Mouse (Mus musculus): Measurements from ENCODE around the gene Fras1.

DNA sequence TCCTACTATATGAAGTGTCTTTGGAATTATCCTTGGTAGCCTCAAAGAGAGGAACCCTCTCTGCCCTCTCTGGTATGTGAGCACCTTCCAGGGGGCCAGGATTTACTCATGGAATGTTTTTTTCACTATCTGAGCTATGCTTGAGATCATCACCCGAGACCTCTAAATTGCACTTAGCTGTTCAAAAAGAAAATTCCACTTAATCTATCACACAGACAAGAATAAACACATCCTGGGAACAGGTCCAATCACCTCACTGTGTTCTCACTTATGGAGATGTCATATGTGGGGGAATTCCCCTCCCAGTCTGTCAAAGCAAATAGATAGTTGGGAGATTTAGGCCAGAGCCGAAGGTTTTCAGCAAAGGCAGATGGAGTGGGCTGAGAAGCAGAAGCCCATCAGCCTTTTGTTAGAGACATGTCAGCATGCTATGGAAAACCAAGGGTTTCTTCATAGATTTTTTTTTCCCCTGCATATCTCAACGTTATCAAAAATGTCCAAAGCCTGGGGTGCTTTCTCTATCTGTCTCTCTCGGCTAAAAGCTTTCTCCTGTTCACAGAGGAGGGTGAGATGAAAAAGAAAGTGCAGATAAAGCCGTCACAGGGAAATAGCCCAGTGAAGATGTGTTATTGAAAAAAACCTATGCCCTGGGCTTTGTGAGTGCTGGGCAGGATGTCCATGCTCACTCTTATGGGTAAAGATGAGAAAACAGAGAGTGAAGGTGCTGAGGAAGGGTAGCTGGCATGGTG lies 249.0 kb downstream of the Fras1 start:
- TF ChIP-seq CTCF (IDR thresholded peaks at IDR 0.05) (no peak), POLR2A (IDR thresholded peaks at IDR 0.05; ENCODE audit: insufficient read depth, low read depth, low read length) (no peak), EP300 (IDR thresholded peaks at IDR 0.05; ENCODE audit: insufficient read depth, low read depth, low read length) (no peak)

All from heart, adult 2 months (tissue).